Mouse (Mus musculus) mesoderm, embryonic 11.5 days (tissue): Measurements from ENCODE around the gene Anks6.
"Not testable (repeated sequence)": the region's sequence is repeated elsewhere in the genome, so short reads cannot be mapped to it uniquely, and the experiment has no call there.

Experiments used
- DNase-seq: peaks from one replicate; pipeline ENCODE4 v3.0.0-alpha.2; 2012; ENCODE audit warnings: low read depth, low spot score

The Anks6 gene

GRCm38 (mm10) chr4:47056791-47057509 lies at the start of gene Anks6:
Gene Anks6, minus strand, starts transcription at chr4:47057427.
- peak; percentile 77 for DNase-seq

- DNase-seq = no peak
These were observed 46.3 kb upstream of the Anks6 start for GRCm38 (mm10) chr4:47103561-47103960.

GRCm38 (mm10) chr4:47093647-47094046 lies 36.4 kb upstream of the Anks6 start:
- peak; percentile 53 for DNase-seq

GRCm38 (mm10) chr4:47093161-47093560 lies 35.9 kb upstream of the Anks6 start:
- no peak for DNase-seq

- DNase-seq = no peak
These were observed 35.3 kb upstream of the Anks6 start for GRCm38 (mm10) chr4:47092387-47093021.

GRCm38 (mm10) chr4:47091493-47092386 lies 34.5 kb upstream of the Anks6 start, which contains the start of gene Galnt12:
Gene Galnt12, plus strand, starts transcription at chr4:47091909.
- no peak for DNase-seq

GRCm38 (mm10) chr4:47088671-47089070 lies 31.4 kb upstream of the Anks6 start:
- no peak for DNase-seq

GRCm38 (mm10) chr4:47083824-47084223 lies 26.6 kb upstream of the Anks6 start:
- no peak for DNase-seq

- no peak for DNase-seq
These were observed 23.4 kb upstream of the Anks6 start for GRCm38 (mm10) chr4:47080647-47081010.

GRCm38 (mm10) chr4:47079997-47080646 lies 22.9 kb upstream of the Anks6 start:
- no peak for DNase-seq

- DNase-seq = no peak
These were observed 17.8 kb upstream of the Anks6 start for GRCm38 (mm10) chr4:47075054-47075453.

- no peak for DNase-seq
These were observed 3.7 kb upstream of the Anks6 start for GRCm38 (mm10) chr4:47060900-47061299.

- DNase-seq = no peak
These were observed 491 bp upstream of the Anks6 start for GRCm38 (mm10) chr4:47057510-47058325.

- no peak for DNase-seq
These were observed 1.6 kb downstream of the Anks6 start for GRCm38 (mm10) chr4:47055570-47056080.

- DNase-seq = not testable (repeated sequence)
These were observed 2.1 kb downstream of the Anks6 start for GRCm38 (mm10) chr4:47055170-47055569.

GRCm38 (mm10) chr4:47051905-47052304 lies 5.3 kb downstream of the Anks6 start:
- DNase-seq = no peak

- no peak for DNase-seq
These were observed 6.4 kb downstream of the Anks6 start for GRCm38 (mm10) chr4:47050642-47051381.

GRCm38 (mm10) chr4:47050167-47050566 lies 7.1 kb downstream of the Anks6 start:
- DNase-seq = peak; percentile 92

- no peak for DNase-seq
These were observed 8.0 kb downstream of the Anks6 start for GRCm38 (mm10) chr4:47049216-47049615.

- no peak for DNase-seq
These were observed 9.5 kb downstream of the Anks6 start for GRCm38 (mm10) chr4:47047765-47048164.
